Mouse (Mus musculus): Measurements from ENCODE around the gene Zfp658. TPM values are rescaled to one million over a fixed set of nuclear protein-coding genes. Genes with fewer than 3 reads are reported as not detected.

The Zfp658 gene
- total RNA-seq, 1 experiment, result 2.1 TPM

GRCm38 (mm10) chr7:43562651-43563070 lies 605 bp downstream of the Zfp658 start:
- DNase-seq (ENCODE audit: low read depth, low spot score), result no peak
- Histone ChIP-seq H3K4me1 (ENCODE audit: control insufficient read depth in 2 of 2, insufficient read depth in 2 of 2, low read length in 2 of 2, poor library complexity in 1 of 2) (no peaks in the 10 kb centered on the region), H3K4me3 (ENCODE audit: insufficient read depth in 1 of 2, low read depth in 1 of 2, low read length in 2 of 2, poor library complexity in 1 of 2, severe bottlenecking in 1 of 2) (peak overlapping the region; percentile 71 to 73), H3K9me3 (ENCODE audit: control insufficient read depth, insufficient read depth, low read depth, low read length) (no peaks in the 10 kb centered on the region), H3K27ac (ENCODE audit: insufficient read depth, low read depth, low read length, poor library complexity, severe bottlenecking) (no peak overlapping the region), H3K36me3 (ENCODE audit: control insufficient read depth, insufficient read depth, low read length, poor library complexity, severe bottlenecking) (no peaks in the 10 kb centered on the region), H3K9ac (ENCODE audit: insufficient read depth, low read depth, low read length, poor library complexity, severe bottlenecking) (peak overlapping the region; percentile 67)
- TF ChIP-seq HCFC1 (IDR thresholded peaks at IDR 0.05; ENCODE audit: borderline replicate concordance, insufficient read depth, low read length) (no peak), MAFK (IDR thresholded peaks at IDR 0.05; ENCODE audit: insufficient read depth, low read depth, low read length) (no peak), CHD2 (IDR thresholded peaks at IDR 0.05; ENCODE audit: low read depth, low read length) (no peak), ZNF384 (IDR thresholded peaks at IDR 0.05; ENCODE audit: low read depth, low read length) (no peak), ZC3H11A (IDR thresholded peaks at IDR 0.05; ENCODE audit: borderline replicate concordance, low read depth, low read length) (no peak)
- in situ Hi-C loops (cut with MboI; ENCODE audit: low sequenced_read_pairs in 2 of 2, unreplicated experiment in 2 of 2), result no loop called here

- H3K4me3 ChIP-seq (ENCODE audit: insufficient read depth in 1 of 2, low read depth in 1 of 2, low read length in 2 of 2, poor library complexity in 1 of 2, severe bottlenecking in 1 of 2), result no peak overlapping the region
- H3K9me3 ChIP-seq (ENCODE audit: control insufficient read depth, insufficient read depth, low read depth, low read length), result no peaks in the 10 kb centered on the region; the same call in 1 of the 2 replicates
- H3K36me3 ChIP-seq (ENCODE audit: control insufficient read depth, insufficient read depth, low read length, poor library complexity, severe bottlenecking), result no peaks in the 10 kb centered on the region
- in situ Hi-C loops (cut with MboI; ENCODE audit: low sequenced_read_pairs in 2 of 2, unreplicated experiment in 2 of 2), result no loop called here
- TF ChIP-seq ZNF384 (IDR thresholded peaks at IDR 0.05; ENCODE audit: low read depth, low read length), result no peak
- H3K4me1 ChIP-seq (ENCODE audit: control insufficient read depth in 2 of 2, insufficient read depth in 2 of 2, low read length in 2 of 2, poor library complexity in 1 of 2), result no peaks in the 10 kb centered on the region
- DNase-seq (ENCODE audit: low read depth, low spot score), result no peak
- no peak overlapping the region for H3K9ac ChIP-seq (ENCODE audit: insufficient read depth, low read depth, low read length, poor library complexity, severe bottlenecking)
- no peak overlapping the region for H3K27ac ChIP-seq (ENCODE audit: insufficient read depth, low read depth, low read length, poor library complexity, severe bottlenecking)
Measured at GRCm38 (mm10) chr7:43563300-43563699, 1.2 kb downstream of the Zfp658 start.

DNA sequence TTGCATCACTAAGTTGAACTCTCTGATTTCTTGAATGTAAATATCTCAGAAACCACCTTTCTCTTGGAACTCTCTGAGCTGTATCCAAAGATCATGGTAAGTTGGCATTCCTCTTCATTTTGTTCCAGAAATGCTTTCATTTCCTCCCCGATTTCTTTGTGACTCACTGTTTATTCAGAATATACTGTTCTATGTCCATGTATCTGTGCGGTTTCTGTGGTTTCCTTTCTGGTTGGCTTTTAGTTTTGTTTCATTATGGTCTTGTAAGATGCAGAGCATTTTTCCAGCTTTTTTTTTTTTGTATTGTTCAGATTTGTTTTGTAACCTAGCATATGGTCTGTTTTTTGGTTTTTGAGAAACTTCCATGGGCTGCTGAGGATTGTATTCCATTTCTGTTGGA lies 9.2 kb downstream of the Zfp658 start:
- no peak for TF ChIP-seq CHD2 (IDR thresholded peaks at IDR 0.05; ENCODE audit: low read depth, low read length)
- no peak for TF ChIP-seq MAFK (IDR thresholded peaks at IDR 0.05; ENCODE audit: insufficient read depth, low read depth, low read length)
- TF ChIP-seq ZNF384 (IDR thresholded peaks at IDR 0.05; ENCODE audit: low read depth, low read length), result no peak
- TF ChIP-seq ZC3H11A (IDR thresholded peaks at IDR 0.05; ENCODE audit: borderline replicate concordance, low read depth, low read length), result no peak
- H3K9ac ChIP-seq (ENCODE audit: insufficient read depth, low read depth, low read length, poor library complexity, severe bottlenecking), result no peak overlapping the region
- peaks cover 12% of the 10 kb centered on the region for H3K9me3 ChIP-seq (ENCODE audit: control insufficient read depth, insufficient read depth, low read depth, low read length)
- H3K4me3 ChIP-seq (ENCODE audit: insufficient read depth in 1 of 2, low read depth in 1 of 2, low read length in 2 of 2, poor library complexity in 1 of 2, severe bottlenecking in 1 of 2), result no peak overlapping the region
- in situ Hi-C loops (cut with MboI; ENCODE audit: low sequenced_read_pairs in 2 of 2, unreplicated experiment in 2 of 2), result no loop called here
- no peaks in the 10 kb centered on the region for H3K4me1 ChIP-seq (ENCODE audit: control insufficient read depth in 2 of 2, insufficient read depth in 2 of 2, low read length in 2 of 2, poor library complexity in 1 of 2)
- DNase-seq (ENCODE audit: low read depth, low spot score), result no peak
- no peak overlapping the region for H3K27ac ChIP-seq (ENCODE audit: insufficient read depth, low read depth, low read length, poor library complexity, severe bottlenecking)
- H3K36me3 ChIP-seq (ENCODE audit: control insufficient read depth, insufficient read depth, low read length, poor library complexity, severe bottlenecking), result no peaks in the 10 kb centered on the region

DNA sequence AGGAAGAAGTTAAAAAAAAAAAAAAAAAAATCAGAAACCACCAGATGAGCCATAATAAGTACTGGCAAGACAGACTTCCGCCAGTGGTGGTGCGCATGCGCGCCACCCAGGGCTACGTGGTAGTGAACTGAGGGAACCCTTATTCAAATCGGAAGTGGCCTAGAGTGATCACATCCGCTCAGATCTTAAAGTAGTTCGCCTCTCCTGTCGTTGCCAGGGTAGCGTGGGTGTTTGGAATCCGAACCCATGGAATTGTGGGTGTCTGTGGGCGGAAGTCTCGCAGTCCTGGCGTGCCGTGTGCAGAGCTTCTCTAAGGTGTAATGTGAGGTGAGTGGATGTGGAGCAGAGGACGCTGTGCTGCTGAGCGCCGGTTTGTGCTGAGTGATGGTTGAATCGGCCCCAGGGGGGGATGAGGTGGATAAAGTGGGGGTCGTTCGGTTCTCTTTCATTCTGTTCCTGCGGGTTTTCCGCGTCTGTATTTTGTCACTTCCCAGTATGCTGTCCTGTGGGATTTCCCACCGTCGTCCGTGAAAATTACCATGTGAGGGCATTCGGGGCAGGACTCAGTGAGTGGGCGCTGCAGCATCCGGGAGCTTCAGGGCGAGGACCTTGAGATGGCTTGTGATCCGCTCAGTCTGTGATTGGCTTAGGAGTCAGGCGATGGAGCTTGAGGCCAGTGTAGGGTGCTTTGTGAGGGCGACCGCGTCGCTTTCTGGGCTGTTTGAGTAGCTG lies 17.6 kb downstream of the Zfp658 start, which contains the start of gene Zfp719:
Gene Zfp719 (plus strand): TSS at position 171 of the 732 bp plus-strand sequence.
- H3K27ac ChIP-seq (ENCODE audit: insufficient read depth, low read depth, low read length, poor library complexity, severe bottlenecking), result peak within 1 kb of the TSS; percentile 52
- no peaks in the 10 kb centered on the region for H3K9me3 ChIP-seq (ENCODE audit: control insufficient read depth, insufficient read depth, low read depth, low read length)
- peaks cover 5% of the 10 kb centered on the region for H3K36me3 ChIP-seq (ENCODE audit: control insufficient read depth, insufficient read depth, low read length, poor library complexity, severe bottlenecking)
- peaks cover 0 to 3% of the 10 kb centered on the region in 2 experiments; a peak in 2 of 4 replicates for H3K4me1 ChIP-seq (ENCODE audit: control insufficient read depth in 2 of 2, insufficient read depth in 2 of 2, low read length in 2 of 2, poor library complexity in 1 of 2)
- H3K4me3 ChIP-seq (ENCODE audit: insufficient read depth in 1 of 2, low read depth in 1 of 2, low read length in 2 of 2, poor library complexity in 1 of 2, severe bottlenecking in 1 of 2), result peak within 1 kb of the TSS; percentile 83 to 87
- TF ChIP-seq MAFK (IDR thresholded peaks at IDR 0.05; ENCODE audit: insufficient read depth, low read depth, low read length), result 0 out of 2 replicates have a peak, but pooled peaks have one; percentile 36
- peak; percentile 94; the same call in 1 of the 2 replicates for TF ChIP-seq ZNF384 (IDR thresholded peaks at IDR 0.05; ENCODE audit: low read depth, low read length)
- TF ChIP-seq HCFC1 (IDR thresholded peaks at IDR 0.05; ENCODE audit: borderline replicate concordance, insufficient read depth, low read length), result peak; percentile 72; the same call in 1 of the 2 replicates
- TF ChIP-seq ZC3H11A (IDR thresholded peaks at IDR 0.05; ENCODE audit: borderline replicate concordance, low read depth, low read length), result no peak
- TF ChIP-seq CHD2 (IDR thresholded peaks at IDR 0.05; ENCODE audit: low read depth, low read length), result no peak
- in situ Hi-C loops (cut with MboI; ENCODE audit: low sequenced_read_pairs in 2 of 2, unreplicated experiment in 2 of 2), result no loop called here
- H3K9ac ChIP-seq (ENCODE audit: insufficient read depth, low read depth, low read length, poor library complexity, severe bottlenecking), result peak within 1 kb of the TSS; percentile 91
- DNase-seq (ENCODE audit: low read depth, low spot score), result peak; percentile 85

All from ES-E14 (cell line).